Mouse (Mus musculus) ES-Bruce4 (cell line): Measurements from ENCODE around the gene Tmeff1.

ENCODE experiments used
- CTCF ChIP-seq: IDR thresholded peaks from one replicate; pipeline ENCODE4 v1.8.1; 2011; ENCODE audit warnings: low read depth, low read length
- POLR2A ChIP-seq: IDR thresholded peaks from one replicate; pipeline ENCODE4 v1.8.1; 2011; ENCODE audit warnings: low read length; ENCODE audit not compliant: insufficient read depth

GRCm38 (mm10) chr4:48561824-48562223 is 23.1 kb upstream of the Tmeff1 start:
- TF ChIP-seq CTCF (no peak), POLR2A (no peak)
